Mouse (Mus musculus) heart, adult 2 months (tissue): Measurements from ENCODE around the gene Ctps2. TPM values are rescaled to one million over a fixed set of nuclear protein-coding genes. Genes with fewer than 3 reads are reported as not detected.

Source experiments
- DNase-seq, 2 experiments: peaks; one replicate each; pipeline ENCODE4 v3.0.0; 2021
- H3K27ac ChIP-seq: fragments of 200-600 bp; 2 replicates; pipeline ENCODE4 v1.8.1; 2022
- H3K27me3 ChIP-seq: fragments of 200-500 bp; 2 replicates; pipeline ENCODE4 v1.6.1; 2012; ENCODE audit warnings: mild to moderate bottlenecking, low read length, inconsistent platforms, mixed read lengths; ENCODE audit not compliant: control insufficient read depth, insufficient read depth
- H3K36me3 ChIP-seq: fragments of 200-500 bp; 2 replicates; pipeline ENCODE4 v1.6.1; 2012; ENCODE audit warnings: low read length, inconsistent platforms; ENCODE audit not compliant: control insufficient read depth, insufficient read depth
- H3K4me1 ChIP-seq: fragments of 200-500 bp; 2 replicates; pipeline ENCODE4 v1.6.1; 2011; ENCODE audit warnings: low read length; ENCODE audit not compliant: control insufficient read depth, insufficient read depth
- H3K4me3 ChIP-seq: fragments of 200-600 bp; 2 replicates; pipeline ENCODE4 v1.8.1; 2022
- H3K79me2 ChIP-seq: fragments of 200-500 bp; replicated peaks from 2 replicates; pipeline ENCODE4 v1.6.1; 2012; ENCODE audit warnings: mild to moderate bottlenecking, inconsistent platforms, low read length, moderate library complexity, mixed read lengths; ENCODE audit not compliant: control insufficient read depth, insufficient read depth
- H3K9ac ChIP-seq: fragments of 200-500 bp; 2 replicates; pipeline ENCODE4 v1.6.1; 2012; ENCODE audit warnings: low read depth, mild to moderate bottlenecking, control low read depth, inconsistent platforms, low read length, mixed read lengths
- CTCF ChIP-seq: fragments of 200-600 bp; IDR thresholded peaks from 2 replicates; pipeline ENCODE4 v1.8.1; 2022; ENCODE audit warnings: antibody characterized with exemption, mild to moderate bottlenecking, moderate library complexity
- EP300 ChIP-seq: fragments of 200-500 bp; IDR thresholded peaks from 2 replicates; pipeline ENCODE4 v1.6.1; 2011; ENCODE audit warnings: low read depth, low read length, control low read depth; ENCODE audit not compliant: insufficient read depth
- POLR2A ChIP-seq: fragments of 200-500 bp; IDR thresholded peaks from 2 replicates; pipeline ENCODE4 v1.6.1; 2011; ENCODE audit warnings: mild to moderate bottlenecking, low read depth, low read length, control low read depth; ENCODE audit not compliant: insufficient read depth
- WGBS: fragments of 180-500 bp; shearing (Covaris S2); methylation state at CpG from one replicate; pipeline ENCODE4 v1.1.7; 2018; 5-methylcytosine and 5-hydroxymethylcytosine counted together
- intact Hi-C: fragments of 180-260 bp; cut with DNase I; formaldehyde crosslinking; loops from one replicate; pipeline ENCODE4 v1.15.1; 2025
- long read RNA-seq: library from polyadenylated mRNA; stranded (forward); transcript quantifications from one replicate; pipeline ENCODE4 v2.0.0, GENCODE M21; 2021
- polyA plus RNA-seq: library from polyadenylated mRNA; depleted of rRNA; stranded (reverse); fragments of >200 nt; gene quantifications from 2 replicates; pipeline ENCODE4 v1.2.3, GENCODE M21; 2012; rRNA removed
- total RNA-seq, 2 experiments: library from RNA; stranded (reverse); gene quantifications; 2 replicates each; pipeline ENCODE4 v1.2.3; 2021

The Ctps2 gene
- total RNA-seq (10 to 100 TPM; 12.4 to 16.4 TPM), polyA plus RNA-seq (7.2 and 10.8 TPM in 2 replicates)
- long read RNA-seq, partial matches to known transcripts = 1 of 11 reads
- long read RNA-seq, other reads (novel, unspliced or antisense) = 2 of 11 reads

- no peaks in the 10 kb centered on the region for H3K4me1 ChIP-seq
- WGBS = 30% methylated on average over 4 of the region's 4 CpGs
- H3K9ac ChIP-seq = peak within 1 kb of the TSS; percentile 74
- peak within 1 kb of the TSS; percentile 68 for H3K4me3 ChIP-seq
- no peaks in the 10 kb centered on the region for H3K36me3 ChIP-seq
- intact Hi-C loops = no loop called here
- H3K27ac ChIP-seq = peak within 1 kb of the TSS; percentile 58
- no peaks in the 10 kb centered on the region for H3K79me2 ChIP-seq
- H3K27me3 ChIP-seq = no peaks in the 10 kb centered on the region
- no peak for TF ChIP-seq EP300
- TF ChIP-seq CTCF = no peak
- TF ChIP-seq POLR2A = no peak
- no peak for DNase-seq
These were observed at the start of gene Ctps2 for GRCm38 (mm10) chrX:162900938-162901337. Gene Ctps2 (plus strand): TSS chrX:162901238.

GRCm38 (mm10) chrX:162868294-162868965 lies 32.6 kb upstream of the Ctps2 start:
- no peaks in the 10 kb centered on the region for H3K79me2 ChIP-seq
- peaks cover 4% of the 10 kb centered on the region for H3K36me3 ChIP-seq
- intact Hi-C loops = no loop called here
- no peak overlapping the region for H3K27ac ChIP-seq
- H3K4me3 ChIP-seq = no peak overlapping the region
- H3K27me3 ChIP-seq = no peaks in the 10 kb centered on the region
- peak in 1 of 2 experiments; percentile 5 for DNase-seq
- WGBS = 67% methylated on average over 3 of the region's 3 CpGs
- no peak for TF ChIP-seq POLR2A
- TF ChIP-seq CTCF = no peak
- no peak for TF ChIP-seq EP300
- no peak overlapping the region for H3K9ac ChIP-seq
- no peaks in the 10 kb centered on the region for H3K4me1 ChIP-seq

DNA sequence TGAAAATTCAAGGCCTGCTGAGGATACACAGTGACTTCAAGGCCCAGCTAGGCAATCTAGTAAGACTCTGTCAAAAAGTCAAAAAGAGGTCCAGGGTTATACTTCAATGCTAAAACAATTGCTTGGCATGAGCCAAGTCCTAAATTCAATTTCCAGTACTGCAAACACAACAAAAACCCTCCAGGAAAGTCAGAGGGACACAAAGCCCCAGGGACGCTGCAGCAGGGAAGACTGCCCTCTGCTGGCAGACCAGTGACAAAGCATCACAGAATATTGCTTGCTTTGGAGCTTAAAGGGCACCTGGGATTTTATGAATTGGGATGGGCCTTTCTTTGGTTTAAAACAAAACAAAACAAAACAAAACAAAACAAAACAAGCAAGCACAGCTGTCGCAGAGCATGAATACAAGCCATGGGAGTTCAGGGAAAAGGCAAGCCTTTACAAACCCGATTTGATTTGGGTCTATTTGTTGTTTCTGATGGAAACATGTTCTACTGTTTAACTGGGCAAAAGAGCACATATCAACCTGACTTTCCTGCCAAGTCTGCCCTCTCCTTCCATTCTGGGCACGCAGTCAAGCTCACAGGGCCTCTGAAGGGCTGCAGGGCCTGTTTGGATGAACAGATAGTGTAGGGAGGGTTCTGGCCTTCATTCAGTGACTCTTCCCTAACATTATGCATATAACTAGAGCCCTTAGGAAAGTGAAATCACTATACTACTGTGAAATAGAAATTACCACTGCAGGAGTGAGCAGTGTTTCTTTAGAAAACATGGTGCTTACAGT lies 29.1 kb upstream of the Ctps2 start:
- Histone ChIP-seq H3K4me3 (no peak overlapping the region), H3K9ac (no peak overlapping the region), H3K36me3 (peaks cover 4% of the 10 kb centered on the region), H3K27me3 (no peaks in the 10 kb centered on the region), H3K4me1 (no peaks in the 10 kb centered on the region), H3K27ac (peak overlapping the region; percentile 42; the same call in 1 of the 2 replicates), H3K79me2 (no peaks in the 10 kb centered on the region)
- intact Hi-C loops = loop anchor here (5.0 kb wide), 1 partner anchor 155 kb away; no protein-coding TSS in a partner anchor
- WGBS = 28% methylated on average over 4 of the region's 4 CpGs
- TF ChIP-seq POLR2A = no peak
- no peak for TF ChIP-seq EP300
- TF ChIP-seq CTCF = peak; percentile 88
- DNase-seq = peak; percentile 23 to 39

DNA sequence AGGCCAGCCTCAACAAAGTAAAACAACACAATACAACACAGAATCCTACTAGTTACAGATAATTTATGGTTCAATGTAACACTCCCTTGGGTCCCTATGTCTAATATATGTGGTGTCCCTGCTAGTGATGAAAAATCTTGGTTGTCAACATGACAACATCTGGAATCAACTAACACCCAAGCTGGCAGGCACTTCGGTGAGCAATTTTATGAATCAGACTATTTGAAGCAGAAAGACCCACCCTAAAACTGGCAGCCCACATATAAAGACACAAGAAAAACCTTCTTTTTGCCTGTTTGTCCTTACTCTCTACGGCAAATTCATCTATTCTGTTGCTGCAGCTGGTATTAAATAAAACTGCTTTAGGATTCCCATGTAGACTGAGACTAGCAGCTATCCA lies 27.3 kb upstream of the Ctps2 start:
- 87% methylated on average over 2 of the region's 2 CpGs for WGBS
- Histone ChIP-seq H3K27ac (no peak overlapping the region), H3K36me3 (peaks cover 4% of the 10 kb centered on the region), H3K27me3 (no peaks in the 10 kb centered on the region), H3K9ac (no peak overlapping the region), H3K4me3 (no peak overlapping the region), H3K79me2 (no peaks in the 10 kb centered on the region), H3K4me1 (no peaks in the 10 kb centered on the region)
- TF ChIP-seq CTCF (no peak), EP300 (no peak), POLR2A (no peak)
- no peak for DNase-seq
- intact Hi-C loops = loop anchor here (5.0 kb wide), 1 partner anchor 156 kb away; no protein-coding TSS in a partner anchor

DNA sequence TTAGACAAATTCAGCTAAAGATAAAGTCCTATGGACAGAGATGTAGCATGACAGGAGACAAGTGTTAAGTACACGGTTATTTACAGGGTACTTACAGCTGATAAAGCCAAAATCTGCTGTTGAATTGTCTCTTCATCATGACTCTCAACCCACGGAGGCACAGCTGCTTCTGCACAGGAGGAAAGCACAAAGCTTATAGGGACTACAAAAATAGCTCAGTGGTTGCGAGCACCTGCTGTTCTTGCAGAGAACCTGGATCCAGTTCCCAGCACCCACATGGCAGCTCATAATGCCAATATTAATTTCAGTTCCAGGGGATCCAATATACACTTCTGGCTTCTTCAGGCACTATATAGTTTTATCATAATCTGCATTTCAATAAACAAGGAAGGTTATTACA lies 22.8 kb upstream of the Ctps2 start:
- intact Hi-C loops = no loop called here
- Histone ChIP-seq H3K36me3 (no peaks in the 10 kb centered on the region), H3K9ac (no peak overlapping the region), H3K27ac (no peak overlapping the region), H3K4me1 (no peaks in the 10 kb centered on the region), H3K79me2 (no peaks in the 10 kb centered on the region; the same call in 1 of the 2 replicates), H3K4me3 (no peak overlapping the region), H3K27me3 (no peaks in the 10 kb centered on the region)
- DNase-seq = no peak
- 80% methylated on average over 3 of the region's 3 CpGs for WGBS
- no peak for TF ChIP-seq POLR2A
- TF ChIP-seq CTCF = no peak
- no peak for TF ChIP-seq EP300
